Mouse (Mus musculus): ENCODE data around the gene Pim3. TPM values are rescaled to one million over a fixed set of nuclear protein-coding genes. Genes with fewer than 3 reads are reported as not detected.
"Not testable (repeated sequence)": the region's sequence is repeated elsewhere in the genome, so short reads cannot be mapped to it uniquely, and the experiment has no call there.

Pim3 gene
- 65.5 and 70.6 TPM in 2 replicates for total RNA-seq (2014; rRNA removed)
- 61.9 and 65.2 TPM in 2 replicates for polyA plus RNA-seq (2015; fragmentation: Nextera tagmentation; extraction: Ambion mirVana)

GRCm38 (mm10) chr15:88861772-88862622 lies at the start of gene Pim3:
Gene Pim3, plus strand, starts transcription at chr15:88862186.
- DNase-seq (peak; percentile 99), ATAC-seq (peak; percentile 86)
- Histone ChIP-seq H3K27me3 (ENCODE audit: insufficient read depth, low read length) (no peaks in the 10 kb centered on the region), H3K27ac (ENCODE audit: low read depth, low read length) (peak within 1 kb of the TSS; percentile 99), H3K4me1 (ENCODE audit: insufficient read depth) (peaks cover 9% of the 10 kb centered on the region), H3K4me2 (ENCODE audit: low read depth) (peak within 1 kb of the TSS; percentile 81), H3K9me3 (ENCODE audit: low read length) (no peaks in the 10 kb centered on the region), H3K9ac (peak within 1 kb of the TSS; percentile 92), H3K36me3 (ENCODE audit: insufficient read depth) (peaks cover 17% of the 10 kb centered on the region), H3K4me3 (ENCODE audit: low read depth, low read length) (peak within 1 kb of the TSS; percentile 79)
- TF ChIP-seq CTCF (IDR thresholded peaks at IDR 0.05; ENCODE audit: low read depth): no peak
- whole genome bisulfite sequencing: 3% methylated on average over 97 of the region's 107 CpGs

GRCm38 (mm10) chr15:88813262-88813661 lies 48.7 kb upstream of the Pim3 start:
- H3K9ac ChIP-seq: no peak overlapping the region
- peaks cover 53% of the 10 kb centered on the region for H3K36me3 ChIP-seq (ENCODE audit: insufficient read depth)
- H3K9me3 ChIP-seq (ENCODE audit: low read length): no peaks in the 10 kb centered on the region
- DNase-seq (no peak), ATAC-seq (no peak)
- 90% methylated on average over 3 of the region's 3 CpGs for WGBS
- peaks cover 1% of the 10 kb centered on the region; the same call in 1 of the 2 replicates for H3K4me1 ChIP-seq (ENCODE audit: insufficient read depth)
- no peak overlapping the region for H3K27ac ChIP-seq (ENCODE audit: low read depth, low read length)
- TF ChIP-seq CTCF (IDR thresholded peaks at IDR 0.05; ENCODE audit: low read depth): no peak
- no peaks in the 10 kb centered on the region for H3K27me3 ChIP-seq (ENCODE audit: insufficient read depth, low read length)
- no peak overlapping the region for H3K4me2 ChIP-seq (ENCODE audit: low read depth)
- no peak overlapping the region for H3K4me3 ChIP-seq (ENCODE audit: low read depth, low read length)

DNA sequence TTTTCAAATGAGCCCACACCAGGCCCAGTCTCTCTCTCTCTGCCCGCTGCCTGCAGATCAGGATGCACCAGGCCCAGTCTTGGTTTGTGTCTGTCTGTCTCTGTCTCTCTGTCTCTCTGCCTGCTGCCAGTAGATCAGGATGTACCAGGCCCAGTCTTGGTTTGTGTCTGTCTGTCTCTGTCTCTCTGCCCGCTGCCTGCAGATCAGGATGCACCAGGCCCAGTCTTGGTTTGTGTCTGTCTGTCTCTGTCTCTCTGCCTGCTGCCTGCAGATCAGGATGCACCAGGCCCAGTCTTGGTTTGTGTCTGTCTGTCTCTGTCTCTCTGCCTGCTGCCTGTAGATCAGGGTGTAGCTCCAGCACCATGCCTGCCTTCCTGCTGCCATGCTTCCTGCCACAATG lies 48.1 kb upstream of the Pim3 start:
- DNase-seq; H3K4me1 ChIP-seq (ENCODE audit: insufficient read depth); H3K27me3 ChIP-seq (ENCODE audit: insufficient read depth, low read length); H3K27ac ChIP-seq (ENCODE audit: low read depth, low read length); H3K4me2 ChIP-seq (ENCODE audit: low read depth); H3K9ac ChIP-seq; H3K4me3 ChIP-seq (ENCODE audit: low read depth, low read length); ATAC-seq; H3K9me3 ChIP-seq (ENCODE audit: low read length): not testable (repeated sequence)
- H3K36me3 ChIP-seq (ENCODE audit: insufficient read depth): peaks cover 48% of the 10 kb centered on the region
- 91% methylated on average over 2 of the region's 2 CpGs for WGBS

GRCm38 (mm10) chr15:88814411-88815047 lies 47.5 kb upstream of the Pim3 start:
- ATAC-seq (no peak), DNase-seq (no peak)
- no peak overlapping the region for H3K9ac ChIP-seq
- H3K27me3 ChIP-seq (ENCODE audit: insufficient read depth, low read length): no peaks in the 10 kb centered on the region
- H3K4me1 ChIP-seq (ENCODE audit: insufficient read depth): peaks cover 5% of the 10 kb centered on the region; the same call in 1 of the 2 replicates
- H3K9me3 ChIP-seq (ENCODE audit: low read length): no peaks in the 10 kb centered on the region
- no peak overlapping the region for H3K4me2 ChIP-seq (ENCODE audit: low read depth)
- WGBS: 95% methylated on average over 11 of the region's 11 CpGs
- TF ChIP-seq CTCF (IDR thresholded peaks at IDR 0.05; ENCODE audit: low read depth): peak; percentile 45
- no peak overlapping the region for H3K4me3 ChIP-seq (ENCODE audit: low read depth, low read length)
- peaks cover 42% of the 10 kb centered on the region for H3K36me3 ChIP-seq (ENCODE audit: insufficient read depth)
- H3K27ac ChIP-seq (ENCODE audit: low read depth, low read length): no peak overlapping the region

DNA sequence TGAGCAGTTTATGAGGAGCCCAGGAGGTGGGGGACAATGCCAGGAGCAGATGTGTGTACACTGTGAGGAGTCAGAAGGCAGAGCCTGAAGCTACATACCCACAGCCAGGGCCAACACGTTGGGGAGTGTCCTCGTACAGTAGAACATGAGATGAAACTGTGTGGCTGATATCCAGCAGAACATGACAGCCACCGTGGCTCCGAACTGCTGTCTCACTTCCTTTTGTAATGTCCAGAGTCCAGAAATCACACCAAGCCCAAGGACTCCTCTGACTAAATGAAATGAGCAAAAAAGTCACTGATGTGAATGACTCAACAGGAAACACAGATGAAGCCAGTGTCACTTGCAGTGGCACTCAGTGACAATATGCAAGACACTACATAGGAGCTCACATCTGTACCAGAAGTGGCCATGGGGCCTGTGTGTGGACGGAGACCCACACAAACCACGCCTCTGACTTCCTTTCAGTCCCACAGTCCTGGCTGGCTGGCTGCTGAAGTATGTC lies 46.7 kb upstream of the Pim3 start:
- 94% methylated on average over 6 of the region's 6 CpGs for WGBS
- DNase-seq (no peak), ATAC-seq (no peak)
- TF ChIP-seq CTCF (IDR thresholded peaks at IDR 0.05; ENCODE audit: low read depth): no peak
- H3K4me3 ChIP-seq (ENCODE audit: low read depth, low read length): no peak overlapping the region
- no peak overlapping the region for H3K9ac ChIP-seq
- no peak overlapping the region for H3K4me2 ChIP-seq (ENCODE audit: low read depth)
- peaks cover 41% of the 10 kb centered on the region for H3K36me3 ChIP-seq (ENCODE audit: insufficient read depth)
- no peaks in the 10 kb centered on the region for H3K27me3 ChIP-seq (ENCODE audit: insufficient read depth, low read length)
- no peaks in the 10 kb centered on the region for H3K9me3 ChIP-seq (ENCODE audit: low read length)
- no peak overlapping the region for H3K27ac ChIP-seq (ENCODE audit: low read depth, low read length)
- H3K4me1 ChIP-seq (ENCODE audit: insufficient read depth): peaks cover 6% of the 10 kb centered on the region; the same call in 1 of the 2 replicates

- ATAC-seq: peak; percentile 99
- H3K4me3 ChIP-seq (ENCODE audit: low read depth, low read length): peak within 1 kb of the TSS; percentile 88
- H3K9me3 ChIP-seq (ENCODE audit: low read length): no peaks in the 10 kb centered on the region
- peak within 1 kb of the TSS; percentile 89 for H3K4me2 ChIP-seq (ENCODE audit: low read depth)
- peak within 1 kb of the TSS; percentile 74 for H3K9ac ChIP-seq
- WGBS: under 1% methylated on average over 81 of the region's 88 CpGs
- H3K4me1 ChIP-seq (ENCODE audit: insufficient read depth): peaks cover 11% of the 10 kb centered on the region; the same call in 1 of the 2 replicates
- DNase-seq: peak; percentile 99
- peaks cover 39% of the 10 kb centered on the region for H3K36me3 ChIP-seq (ENCODE audit: insufficient read depth)
- TF ChIP-seq CTCF (IDR thresholded peaks at IDR 0.05; ENCODE audit: low read depth): no peak
- H3K27ac ChIP-seq (ENCODE audit: low read depth, low read length): peak within 1 kb of the TSS; percentile 80
- no peaks in the 10 kb centered on the region for H3K27me3 ChIP-seq (ENCODE audit: insufficient read depth, low read length)
Measured at GRCm38 (mm10) chr15:88819026-88819905, 42.7 kb upstream of the Pim3 start, which contains the start of the genes Alg12 and Creld2. Gene Alg12, minus strand, starts transcription at chr15:88819318. Gene Creld2, plus strand, starts transcription at chr15:88819646.
